Mouse (Mus musculus) ovary, postnatal 14 days (tissue): ENCODE measurements around the gene Gm10424.
"Not testable (repeated sequence)": the region's sequence is repeated elsewhere in the genome, so short reads cannot be mapped to it uniquely, and the experiment has no call there.

Experiments used
- DNase-seq: peaks from one replicate; pipeline ENCODE4 v3.0.0; 2022; ENCODE audit warnings: low spot score

Gm10424 gene

DNA sequence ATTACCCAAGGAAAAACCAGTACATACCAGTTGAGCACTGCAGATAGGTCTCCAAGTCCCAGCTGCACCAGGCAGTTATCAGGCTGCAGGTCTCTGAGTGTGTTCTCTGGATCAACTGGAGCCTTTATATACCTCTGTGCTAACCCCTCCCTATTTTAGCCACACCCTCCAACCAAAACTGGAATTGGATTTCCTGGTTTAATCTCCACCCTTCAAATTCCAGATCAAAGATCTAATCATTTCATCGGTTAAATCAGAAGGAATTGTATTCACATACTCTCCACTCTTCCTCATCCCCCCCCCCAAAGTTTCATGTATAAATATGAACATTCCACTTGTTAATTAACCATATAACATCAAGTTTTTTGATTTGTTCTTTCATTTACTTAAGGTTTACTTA, at the start of gene Gm10424:
TSS of gene Gm10424 (minus strand) at position 101 of the 400 bp plus-strand sequence.
- not testable (repeated sequence) for DNase-seq

DNA sequence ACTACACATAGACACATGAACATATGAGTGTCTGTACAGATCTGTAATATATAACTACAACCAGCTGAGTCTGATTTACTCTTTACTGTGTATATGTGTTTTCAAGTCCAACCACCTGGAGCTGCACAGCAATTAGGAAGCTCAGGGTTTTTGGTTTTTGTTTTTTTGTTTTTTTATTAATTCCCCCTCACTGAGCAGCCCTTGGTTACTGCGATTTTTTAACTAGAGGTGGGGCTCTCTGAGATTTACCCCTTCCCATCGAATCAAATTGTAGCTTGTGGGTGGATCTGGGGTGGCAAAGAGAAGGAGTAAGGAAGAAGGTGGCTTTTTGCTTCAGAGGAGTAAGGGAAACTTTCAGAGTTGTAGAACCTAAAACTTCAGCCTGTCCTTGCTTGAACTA, 33.0 kb upstream of the Gm10424 start, which contains the start of gene Gm3259:
TSS of gene Gm3259 (plus strand) at position 301 of the 400 bp plus-strand sequence.
- DNase-seq = not testable (repeated sequence)
